Mouse (Mus musculus): ENCODE data around the gene Klhl41.

Klhl41 gene

DNA sequence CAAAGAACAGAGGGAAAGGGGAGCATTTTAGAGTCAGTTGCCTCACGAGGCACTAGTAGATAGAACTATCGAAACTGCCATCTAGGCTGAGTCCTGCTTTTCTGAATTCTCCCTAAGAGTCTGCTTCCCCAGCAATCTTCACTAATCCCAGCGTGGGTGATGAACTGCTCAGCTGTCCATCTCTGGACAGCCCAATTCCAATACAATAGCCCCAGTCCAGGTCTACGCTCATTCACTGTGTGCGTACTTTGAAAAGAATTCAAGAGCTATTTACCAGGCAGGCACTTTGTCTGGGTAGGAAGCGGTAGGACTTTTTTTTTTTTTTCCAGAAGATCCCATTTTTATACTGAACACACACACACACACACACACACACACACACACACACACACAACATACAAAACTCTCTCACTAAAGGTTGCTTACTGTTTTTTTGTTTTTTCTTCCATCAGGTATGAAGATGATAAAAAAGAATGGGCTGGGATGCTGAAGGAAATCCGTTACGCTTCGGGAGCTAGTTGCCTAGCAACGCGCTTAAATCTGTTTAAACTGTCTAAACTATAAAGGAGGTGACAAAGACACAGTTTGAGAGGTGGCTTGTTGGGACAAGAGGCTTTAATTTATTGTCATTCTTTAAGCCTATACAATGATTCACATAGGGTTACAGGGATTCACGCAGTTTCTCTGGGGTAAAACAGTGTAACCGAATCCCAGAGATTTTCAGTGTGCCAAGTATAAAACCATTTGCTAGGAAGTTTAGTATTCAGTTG is 13.3 kb downstream of the Klhl41 start:
- no peak for DNase-seq (ENCODE audit: low spot score in 2 of 2)

DNA sequence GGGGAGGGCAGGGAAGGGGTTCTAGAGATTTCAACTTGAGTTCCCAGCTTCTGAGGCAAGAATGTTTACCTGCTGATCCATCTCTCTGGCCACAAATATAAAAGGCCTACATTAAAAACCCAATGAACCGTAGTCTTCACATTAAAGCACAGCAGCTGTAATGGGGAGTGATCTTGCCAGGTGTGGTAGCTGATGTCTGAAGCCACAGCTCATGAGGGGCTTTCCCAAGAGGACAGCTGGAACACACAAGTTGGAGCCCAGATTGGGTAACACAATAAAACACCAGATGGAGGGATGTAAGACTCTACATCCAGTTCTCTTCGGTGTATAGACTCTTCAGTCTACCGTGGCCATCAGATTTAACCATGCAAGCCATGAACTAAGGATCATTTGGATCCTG is 14.6 kb downstream of the Klhl41 start:
- DNase-seq (ENCODE audit: low spot score in 2 of 2), result no peak

- DNase-seq (ENCODE audit: low spot score in 2 of 2), result no peak
Observed at GRCm38 (mm10) chr2:69690214-69690613, 20.3 kb downstream of the Klhl41 start.

DNA sequence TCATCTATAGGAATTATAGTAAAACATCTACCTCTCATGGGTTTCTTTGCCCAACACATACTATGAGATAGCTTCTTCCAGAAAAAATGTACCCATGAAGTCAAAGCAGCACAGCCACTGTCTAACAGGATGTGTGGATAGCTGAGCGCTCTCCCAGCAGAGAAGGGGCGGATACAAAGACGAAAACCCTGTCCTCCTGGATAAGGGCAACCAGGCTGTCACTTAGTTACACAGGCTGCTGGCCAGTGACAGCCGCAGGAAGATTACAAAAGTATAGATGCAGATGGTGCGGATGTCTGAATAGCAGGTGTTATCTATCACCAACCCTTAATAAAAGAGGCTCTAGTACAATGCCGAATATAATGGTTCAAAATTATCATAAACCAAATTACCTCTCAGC is 20.9 kb downstream of the Klhl41 start:
- no peak for DNase-seq (ENCODE audit: low spot score in 2 of 2)

- no peak for DNase-seq (ENCODE audit: low spot score in 2 of 2)
Observed at GRCm38 (mm10) chr2:69693501-69693900, 23.6 kb downstream of the Klhl41 start.

DNA sequence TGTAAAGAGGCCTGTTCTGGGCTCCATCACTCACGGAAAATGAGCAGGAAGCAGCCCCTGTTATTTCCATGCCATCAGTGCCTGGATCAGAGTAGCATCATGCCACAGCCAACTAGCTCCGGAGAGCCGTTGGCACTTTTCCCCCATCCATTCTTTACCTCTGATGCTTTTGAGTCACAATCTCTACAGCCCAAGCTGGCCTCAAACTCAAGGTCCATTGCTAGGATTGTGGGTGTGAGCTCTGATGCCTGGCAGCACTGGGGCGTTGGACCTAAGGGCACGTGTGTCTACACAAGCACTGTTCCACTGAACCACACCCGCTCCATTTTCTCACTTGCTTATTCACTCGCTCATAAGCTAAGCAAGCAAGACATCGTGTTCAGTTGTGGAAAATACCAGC is 30.5 kb downstream of the Klhl41 start:
- DNase-seq (ENCODE audit: low spot score in 2 of 2), result no peak

DNA sequence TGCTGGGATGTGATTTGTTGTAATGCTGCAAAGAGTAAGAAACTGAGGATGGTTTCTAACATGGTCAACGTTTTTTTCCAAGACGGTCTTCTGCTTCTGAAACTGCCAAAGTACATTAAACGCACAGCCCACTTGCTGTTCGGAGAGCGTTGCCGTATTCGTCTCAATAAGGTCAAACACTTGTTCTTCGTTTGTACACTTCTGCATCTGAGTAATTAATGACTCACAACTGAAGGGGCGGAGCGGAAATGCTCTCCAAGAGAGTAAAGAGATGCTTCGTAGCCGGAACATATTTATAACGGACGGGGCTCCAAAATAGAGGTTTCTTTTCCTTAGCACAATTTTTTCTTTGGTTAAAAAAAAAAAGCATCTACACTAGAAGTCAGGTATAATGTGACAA is 42.3 kb downstream of the Klhl41 start:
- peak in 1 of 2 experiments; percentile 10 for DNase-seq (ENCODE audit: low spot score in 2 of 2)

DNA sequence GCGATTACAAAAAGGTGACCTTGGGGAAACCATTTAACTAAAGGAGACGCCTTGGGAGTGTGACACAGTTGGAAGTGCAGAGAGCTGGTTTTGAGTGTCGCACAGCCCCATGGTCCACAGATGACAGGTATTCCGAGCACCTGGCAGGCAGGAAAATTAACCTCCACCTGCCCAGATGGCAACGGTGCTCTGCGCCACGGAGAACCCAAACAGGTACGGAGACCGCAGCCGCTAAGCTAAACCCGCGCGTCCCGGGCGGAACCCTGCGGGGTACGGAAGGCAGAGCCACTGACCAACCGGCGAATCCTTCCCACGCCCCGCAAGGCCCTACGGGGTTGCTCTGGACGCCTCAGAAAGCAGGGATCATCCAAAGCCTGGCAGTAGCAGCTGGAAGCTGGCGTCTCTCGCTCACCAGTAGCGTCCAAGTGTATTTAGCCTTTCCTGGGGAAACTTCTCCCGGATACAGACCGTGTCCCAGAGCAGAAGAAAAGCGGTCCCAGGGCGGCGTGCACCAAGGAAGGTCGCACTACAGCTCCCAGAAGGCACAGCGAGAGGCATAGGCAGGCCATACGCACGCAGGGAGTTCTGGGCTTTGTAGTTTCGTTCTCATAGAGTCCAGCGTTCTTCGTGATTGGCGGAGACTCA is 43.2 kb downstream of the Klhl41 start, which contains the start of gene Fastkd1:
Fastkd1 (minus strand) TSS at position 536 of the 645 bp plus-strand sequence.
- DNase-seq (ENCODE audit: low spot score in 2 of 2), result peak; percentile 90 to 92

- no peak for DNase-seq (ENCODE audit: low spot score in 2 of 2)
Observed at GRCm38 (mm10) chr2:69713626-69714014, 43.7 kb downstream of the Klhl41 start.

- no peak for DNase-seq (ENCODE audit: low spot score in 2 of 2)
Observed at GRCm38 (mm10) chr2:69714126-69714525, 44.2 kb downstream of the Klhl41 start.

DNA sequence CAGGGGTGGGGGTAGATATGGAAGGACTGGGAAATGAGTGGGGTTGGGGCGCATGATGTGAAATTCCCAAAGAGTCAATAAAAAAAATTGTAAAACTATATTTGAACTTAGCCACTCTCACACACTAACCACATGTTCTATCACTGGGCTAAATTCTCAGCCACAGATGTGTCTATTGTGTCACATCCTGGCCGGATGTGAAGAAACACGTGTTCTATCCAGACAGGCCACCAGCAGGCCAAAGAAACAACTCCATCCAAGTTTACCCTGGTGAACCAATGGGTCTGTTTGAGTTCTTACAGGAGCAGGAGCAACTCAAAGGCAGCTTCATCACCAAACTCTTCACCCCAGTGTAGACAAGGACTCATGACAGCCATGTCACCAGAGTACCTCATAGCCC is 46.6 kb downstream of the Klhl41 start:
- DNase-seq (ENCODE audit: low spot score in 2 of 2), result no peak

DNA sequence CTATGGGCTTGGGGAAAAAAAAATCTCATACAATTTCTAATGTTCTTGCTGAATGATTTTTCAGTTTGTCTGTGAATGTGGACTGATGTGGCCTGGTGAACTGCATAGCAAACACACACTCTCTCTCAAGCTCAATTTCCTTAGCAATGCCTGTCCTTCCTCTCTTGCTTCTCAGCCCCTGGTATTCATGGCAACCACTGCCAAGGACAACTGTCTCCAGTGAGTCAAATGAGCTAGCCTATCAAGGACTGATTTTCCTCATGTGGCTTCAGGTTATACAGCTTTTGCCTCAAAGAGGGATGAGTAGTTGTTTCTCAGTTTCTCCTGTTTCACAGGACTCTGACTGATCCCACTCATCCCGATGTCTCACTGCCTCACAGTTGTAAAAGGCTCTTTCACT is 49.2 kb downstream of the Klhl41 start:
- DNase-seq (ENCODE audit: low spot score in 2 of 2), result no peak

- no peak for DNase-seq (ENCODE audit: low spot score in 2 of 2)
Observed at GRCm38 (mm10) chr2:69722273-69722649, 52.3 kb downstream of the Klhl41 start, which contains the start of gene Ppig. Gene Ppig (plus strand): TSS chr2:69722545.

DNA sequence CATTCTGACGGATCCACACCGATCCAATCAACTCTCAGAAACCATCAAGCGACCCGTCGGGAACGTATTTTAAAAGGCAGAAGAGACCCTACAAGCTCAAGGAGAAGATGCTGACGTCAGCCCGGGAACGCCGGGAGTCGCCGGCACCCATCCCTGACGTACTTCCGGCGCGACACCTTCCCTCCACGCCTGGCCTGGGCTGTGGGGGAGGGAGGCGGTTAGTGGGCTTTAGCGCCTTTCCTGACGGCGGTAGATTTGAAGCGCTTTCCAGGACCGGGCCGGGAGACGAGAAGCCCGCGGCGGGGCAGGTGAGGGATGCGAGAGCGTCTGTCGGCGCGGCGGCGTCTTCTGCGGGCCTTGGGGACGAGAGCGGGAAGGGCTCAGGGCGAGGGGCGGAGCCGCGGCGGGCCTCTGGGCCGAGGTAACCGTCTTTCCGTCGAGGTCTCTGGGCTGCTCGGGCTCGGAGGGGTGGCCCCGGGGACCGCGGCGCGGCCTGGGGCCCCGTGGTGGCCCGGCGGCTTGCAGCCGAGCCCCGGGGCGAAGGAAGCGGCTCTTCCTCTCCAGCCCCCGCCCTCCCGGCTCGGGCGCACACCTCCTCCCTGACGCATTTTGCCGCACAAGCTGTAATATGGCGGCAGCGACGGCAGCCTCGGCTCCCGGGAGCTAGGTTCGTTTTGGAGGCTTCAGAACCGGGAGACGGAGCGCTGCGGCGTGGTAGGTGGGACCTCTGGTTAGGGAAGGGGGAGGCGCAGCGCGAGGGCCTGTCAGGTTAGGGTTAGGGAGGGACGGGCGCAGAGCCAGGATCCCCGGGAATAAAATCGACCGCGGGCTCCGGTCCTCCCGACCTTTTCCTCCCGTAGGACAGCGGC is 53.0 kb downstream of the Klhl41 start:
- peak; percentile 91 to 92 for DNase-seq (ENCODE audit: low spot score in 2 of 2)

GRCm38 (mm10) chr2:69723519-69723825 is 53.6 kb downstream of the Klhl41 start:
- DNase-seq (ENCODE audit: low spot score in 2 of 2), result no peak
